Mouse (Mus musculus) kidney, embryonic 16.5 days (tissue): ENCODE measurements around the gene Tmco5b. TPM values are rescaled to one million over a fixed set of nuclear protein-coding genes. Genes with fewer than 3 reads are reported as not detected.
A peak's percentile ranks its signal among the peaks of the same experiment; 100 is the strongest.

Experiments
- ATAC-seq: fragments of 200-750 bp; cut with Nextera tagmentation; 2 replicates; pipeline ENCODE4 v1.8.0; 2017; ENCODE audit warnings: moderate TSS enrichment; ENCODE audit not compliant: low FRiP score, low TSS enrichment
- H3K27ac ChIP-seq: fragments of 300-500 bp; sonication (generic); 2 replicates; pipeline ENCODE4 v1.5.1; 2014; ENCODE audit warnings: low read length
- H3K27me3 ChIP-seq: fragments of 300-500 bp; sonication (generic); 2 replicates; pipeline ENCODE4 v1.6.1; 2014; ENCODE audit warnings: low read length, control low read depth, mixed read lengths; ENCODE audit not compliant: insufficient read depth
- H3K36me3 ChIP-seq: fragments of 300-500 bp; sonication (generic); 2 replicates; pipeline ENCODE4 v1.6.1; 2014; ENCODE audit warnings: low read length, control low read depth, mixed read lengths; ENCODE audit not compliant: insufficient read depth
- H3K4me1 ChIP-seq: fragments of 300-500 bp; sonication (generic); 2 replicates; pipeline ENCODE4 v1.6.1; 2014; ENCODE audit warnings: low read length, control low read depth, mixed read lengths; ENCODE audit not compliant: insufficient read depth
- H3K4me2 ChIP-seq: fragments of 300-500 bp; sonication (generic); replicated peaks from 2 replicates; pipeline ENCODE4 v1.6.1; 2014; ENCODE audit warnings: low read depth, low read length
- H3K4me3 ChIP-seq: fragments of 300-500 bp; sonication (generic); 2 replicates; pipeline ENCODE4 v1.5.1; 2014; ENCODE audit warnings: mild to moderate bottlenecking, low read length
- H3K9ac ChIP-seq: fragments of 300-500 bp; sonication (generic); replicated peaks from 2 replicates; pipeline ENCODE4 v1.6.1; 2014; ENCODE audit warnings: low read length
- H3K9me3 ChIP-seq: fragments of 300-500 bp; sonication (generic); 2 replicates; pipeline ENCODE4 v1.6.1; 2016; ENCODE audit warnings: low read length, control low read depth
- WGBS: fragments of 180-500 bp; shearing (Covaris S2); extraction: QIAGEN DNeasy Blood & Tissue Kit; methylation state at CpG from one replicate; pipeline ENCODE4 v1.1.7; 2014; 5-methylcytosine and 5-hydroxymethylcytosine counted together
- polyA plus RNA-seq: library from polyadenylated mRNA; unstranded; fragments of >200 nt; fragmentation: Nextera tagmentation; extraction: Ambion mirVana; gene quantifications from 2 replicates; pipeline ENCODE4 v1.2.1, GENCODE M21; 2015

Tmco5b gene
- not detected in 2 replicates for polyA plus RNA-seq

- WGBS, result 93% methylated on average over 2 of the region's 2 CpGs
- Histone ChIP-seq H3K36me3 (no peaks in the 10 kb centered on the region), H3K4me2 (no peak within 1 kb of the TSS), H3K9me3 (no peaks in the 10 kb centered on the region), H3K27ac (no peak within 1 kb of the TSS), H3K4me1 (no peaks in the 10 kb centered on the region), H3K9ac (no peak within 1 kb of the TSS), H3K27me3 (no peaks in the 10 kb centered on the region), H3K4me3 (no peak within 1 kb of the TSS)
- ATAC-seq, result no peak
Observed at GRCm38 (mm10) chr2:113285432-113285831, at the start of gene Tmco5b. Gene Tmco5b, plus strand, starts transcription at chr2:113285732.

GRCm38 (mm10) chr2:113236993-113237392, 48.5 kb upstream of the Tmco5b start:
- ATAC-seq, result no peak
- Histone ChIP-seq H3K4me1 (no peaks in the 10 kb centered on the region), H3K9ac (no peak overlapping the region), H3K27me3 (no peaks in the 10 kb centered on the region), H3K4me3 (no peak overlapping the region), H3K9me3 (no peaks in the 10 kb centered on the region), H3K4me2 (no peak overlapping the region), H3K27ac (no peak overlapping the region), H3K36me3 (no peaks in the 10 kb centered on the region)
- WGBS, result 62% methylated on average over 1 of the region's 1 CpGs

DNA sequence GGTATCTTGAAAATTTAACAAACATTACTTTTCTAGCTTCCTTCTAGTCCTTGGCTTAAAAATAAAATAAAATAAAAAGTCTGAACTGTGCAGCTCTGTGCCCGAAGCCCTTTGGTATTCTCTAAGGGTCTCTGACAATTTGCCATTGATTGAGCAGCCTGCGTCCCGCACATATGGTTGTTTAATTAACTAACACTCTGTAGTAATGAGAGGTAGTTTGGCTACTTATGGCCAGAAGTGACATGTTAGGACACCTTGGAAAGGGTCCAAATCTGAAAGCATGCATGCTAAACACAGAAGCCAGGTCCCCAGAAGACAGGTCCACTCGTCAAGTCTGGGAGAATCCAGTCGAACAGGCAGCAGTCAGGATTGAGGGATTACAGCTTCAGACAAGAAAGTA, 46.7 kb upstream of the Tmco5b start:
- 67% methylated on average over 5 of the region's 5 CpGs for WGBS

DNA sequence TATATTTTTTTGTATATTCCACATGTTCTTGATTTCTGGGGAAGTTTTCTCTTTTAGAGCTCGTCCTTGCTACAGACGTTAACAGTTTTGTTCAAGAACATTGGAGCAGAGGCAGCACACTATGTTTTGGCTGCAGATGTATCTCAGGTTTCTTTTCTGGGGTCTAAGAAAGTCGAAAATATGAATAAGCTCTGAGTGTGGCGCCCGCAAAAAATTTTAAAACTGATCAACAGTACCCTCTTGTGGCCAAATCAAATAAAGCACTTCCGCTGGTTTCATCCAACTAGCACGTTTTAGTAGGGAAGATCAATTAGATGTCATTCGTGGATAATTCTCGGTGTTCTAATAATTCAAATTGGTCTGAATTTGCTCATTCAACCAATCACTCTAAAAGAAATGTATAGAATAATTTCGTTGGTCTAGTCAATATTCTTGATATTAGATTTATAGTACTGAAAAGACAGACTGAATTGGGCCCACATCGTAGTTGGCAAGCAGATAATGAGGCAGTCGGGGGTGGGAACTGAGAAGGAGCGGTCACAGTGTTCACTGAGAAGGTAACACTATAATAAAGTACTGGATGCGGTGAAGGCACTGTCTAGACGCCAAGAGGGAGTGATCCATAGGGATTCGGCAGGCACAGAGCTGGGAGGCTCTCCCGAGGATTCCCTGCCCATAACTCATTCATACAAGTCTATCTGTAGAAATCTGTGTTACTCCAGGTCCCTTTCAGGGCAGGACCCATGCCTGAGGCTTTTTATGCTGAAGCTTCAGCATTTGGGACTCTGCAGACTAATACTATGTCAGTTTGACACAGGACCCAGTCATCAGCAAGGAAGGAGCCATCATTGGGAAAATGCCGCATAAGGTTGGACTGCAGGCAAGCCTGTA, 17.1 kb downstream of the Tmco5b start:
- Histone ChIP-seq H3K4me3 (no peak overlapping the region), H3K9me3 (no peaks in the 10 kb centered on the region), H3K4me2 (peak overlapping the region; percentile 34), H3K9ac (peak overlapping the region; percentile 41; the same call in 1 of the 2 replicates), H3K27ac (no peak overlapping the region), H3K27me3 (no peaks in the 10 kb centered on the region), H3K4me1 (peaks cover 3% of the 10 kb centered on the region; the same call in 1 of the 2 replicates), H3K36me3 (no peaks in the 10 kb centered on the region)
- 36% methylated on average over 18 of the region's 18 CpGs for WGBS
- peak; percentile 42; the same call in 1 of the 2 replicates for ATAC-seq

More for the DNA sequence above, 46.7 kb upstream of the Tmco5b start:
- Histone ChIP-seq H3K27me3 (no peaks in the 10 kb centered on the region), H3K9ac (no peak overlapping the region), H3K4me3 (no peak overlapping the region), H3K4me2 (no peak overlapping the region), H3K36me3 (no peaks in the 10 kb centered on the region), H3K4me1 (no peaks in the 10 kb centered on the region), H3K9me3 (no peaks in the 10 kb centered on the region), H3K27ac (no peak overlapping the region)
- ATAC-seq, result no peak

GRCm38 (mm10) chr2:113303240-113303538, 17.7 kb downstream of the Tmco5b start:
- ATAC-seq, result peak; percentile 54; the same call in 1 of the 2 replicates
- H3K4me3 ChIP-seq, result no peak overlapping the region
- no peak overlapping the region for H3K27ac ChIP-seq
- WGBS, result 65% methylated on average over 4 of the region's 4 CpGs
- H3K27me3 ChIP-seq, result no peaks in the 10 kb centered on the region
- H3K9me3 ChIP-seq, result no peaks in the 10 kb centered on the region
- peaks cover 3% of the 10 kb centered on the region; the same call in 1 of the 2 replicates for H3K4me1 ChIP-seq
- no peaks in the 10 kb centered on the region for H3K36me3 ChIP-seq
- no peak overlapping the region for H3K4me2 ChIP-seq
- H3K9ac ChIP-seq, result no peak overlapping the region

GRCm38 (mm10) chr2:113305339-113305738, 19.8 kb downstream of the Tmco5b start:
- 6% methylated on average over 4 of the region's 4 CpGs for WGBS
- no peak overlapping the region for H3K4me3 ChIP-seq
- no peak overlapping the region for H3K4me2 ChIP-seq
- peak; percentile 80 for ATAC-seq
- H3K36me3 ChIP-seq, result no peaks in the 10 kb centered on the region
- H3K4me1 ChIP-seq, result peaks cover 3% of the 10 kb centered on the region; the same call in 1 of the 2 replicates
- no peaks in the 10 kb centered on the region for H3K9me3 ChIP-seq
- no peak overlapping the region for H3K9ac ChIP-seq
- H3K27me3 ChIP-seq, result no peaks in the 10 kb centered on the region
- H3K27ac ChIP-seq, result no peak overlapping the region

DNA sequence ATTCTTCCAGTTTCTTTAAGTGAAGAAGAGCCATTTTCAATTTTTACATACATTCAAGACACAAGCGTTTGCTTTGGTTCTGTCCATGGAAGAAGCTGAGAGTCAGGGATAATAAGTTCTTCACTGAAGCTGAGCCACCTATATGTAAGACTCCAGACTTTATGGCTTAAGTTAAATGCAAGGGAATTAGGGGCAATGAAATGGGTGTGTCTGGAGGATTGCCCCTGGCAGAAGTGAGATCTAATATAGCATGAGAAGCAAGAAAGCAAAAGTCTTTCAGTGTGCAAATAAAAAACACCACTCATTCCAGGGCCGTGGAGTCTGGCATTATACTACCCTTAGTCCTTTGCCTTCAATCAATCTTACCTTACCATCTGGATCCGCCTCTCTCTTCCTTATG, 25.7 kb downstream of the Tmco5b start:
- no peak for ATAC-seq
- no peak overlapping the region for H3K27ac ChIP-seq
- WGBS, result 66% methylated on average over 3 of the region's 3 CpGs
- H3K4me1 ChIP-seq, result no peaks in the 10 kb centered on the region
- H3K4me2 ChIP-seq, result no peak overlapping the region
- no peak overlapping the region for H3K9ac ChIP-seq
- H3K36me3 ChIP-seq, result no peaks in the 10 kb centered on the region
- H3K9me3 ChIP-seq, result no peaks in the 10 kb centered on the region
- H3K4me3 ChIP-seq, result no peak overlapping the region
- no peaks in the 10 kb centered on the region for H3K27me3 ChIP-seq

DNA sequence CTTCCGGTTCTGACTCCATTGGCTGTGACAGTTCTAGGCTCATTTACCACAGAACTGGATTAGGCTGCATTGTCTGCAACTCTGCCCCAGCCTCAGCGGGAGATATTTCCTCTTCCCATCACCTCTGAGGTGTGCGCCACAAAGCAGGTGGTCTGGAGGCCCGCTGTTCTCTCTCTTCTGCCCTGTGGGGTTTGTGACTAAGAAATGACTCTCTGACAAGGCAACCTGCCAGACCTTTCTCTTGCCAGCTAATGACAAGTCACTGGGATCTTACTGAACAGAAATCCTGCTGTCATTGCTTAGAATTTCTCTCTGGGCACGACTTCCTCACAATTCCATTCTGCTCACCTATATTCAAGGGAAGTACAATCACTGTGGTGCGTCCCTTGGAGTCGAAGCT, 37.5 kb downstream of the Tmco5b start:
- Histone ChIP-seq H3K9ac (no peak overlapping the region), H3K27me3 (no peaks in the 10 kb centered on the region), H3K4me1 (peaks cover 8% of the 10 kb centered on the region), H3K4me2 (no peak overlapping the region), H3K4me3 (no peak overlapping the region), H3K36me3 (no peaks in the 10 kb centered on the region), H3K27ac (no peak overlapping the region), H3K9me3 (no peaks in the 10 kb centered on the region)
- ATAC-seq, result no peak
- WGBS, result 46% methylated on average over 7 of the region's 7 CpGs

- Histone ChIP-seq H3K9me3 (no peaks in the 10 kb centered on the region), H3K4me2 (no peak overlapping the region), H3K27me3 (no peaks in the 10 kb centered on the region), H3K36me3 (no peaks in the 10 kb centered on the region), H3K4me3 (no peak overlapping the region), H3K4me1 (no peaks in the 10 kb centered on the region), H3K9ac (no peak overlapping the region), H3K27ac (0 out of 2 replicates have a peak overlapping the region, but pooled peaks have one; percentile 21)
- WGBS, result 23% methylated on average over 9 of the region's 9 CpGs
- ATAC-seq, result peak; percentile 95
Observed at GRCm38 (mm10) chr2:113333799-113334541, 48.4 kb downstream of the Tmco5b start.
